Mouse (Mus musculus) liver (tissue): Measurements from ENCODE around the gene Bcl10.
"Not testable (repeated sequence)": the region's sequence is repeated elsewhere in the genome, so short reads cannot be mapped to it uniquely, and the experiment has no call there.

Experiments used
- DNase-seq: peaks from one replicate; pipeline ENCODE4 v3.0.0-alpha.2; 2020; ENCODE audit warnings: mixed read lengths

The Bcl10 gene

DNA sequence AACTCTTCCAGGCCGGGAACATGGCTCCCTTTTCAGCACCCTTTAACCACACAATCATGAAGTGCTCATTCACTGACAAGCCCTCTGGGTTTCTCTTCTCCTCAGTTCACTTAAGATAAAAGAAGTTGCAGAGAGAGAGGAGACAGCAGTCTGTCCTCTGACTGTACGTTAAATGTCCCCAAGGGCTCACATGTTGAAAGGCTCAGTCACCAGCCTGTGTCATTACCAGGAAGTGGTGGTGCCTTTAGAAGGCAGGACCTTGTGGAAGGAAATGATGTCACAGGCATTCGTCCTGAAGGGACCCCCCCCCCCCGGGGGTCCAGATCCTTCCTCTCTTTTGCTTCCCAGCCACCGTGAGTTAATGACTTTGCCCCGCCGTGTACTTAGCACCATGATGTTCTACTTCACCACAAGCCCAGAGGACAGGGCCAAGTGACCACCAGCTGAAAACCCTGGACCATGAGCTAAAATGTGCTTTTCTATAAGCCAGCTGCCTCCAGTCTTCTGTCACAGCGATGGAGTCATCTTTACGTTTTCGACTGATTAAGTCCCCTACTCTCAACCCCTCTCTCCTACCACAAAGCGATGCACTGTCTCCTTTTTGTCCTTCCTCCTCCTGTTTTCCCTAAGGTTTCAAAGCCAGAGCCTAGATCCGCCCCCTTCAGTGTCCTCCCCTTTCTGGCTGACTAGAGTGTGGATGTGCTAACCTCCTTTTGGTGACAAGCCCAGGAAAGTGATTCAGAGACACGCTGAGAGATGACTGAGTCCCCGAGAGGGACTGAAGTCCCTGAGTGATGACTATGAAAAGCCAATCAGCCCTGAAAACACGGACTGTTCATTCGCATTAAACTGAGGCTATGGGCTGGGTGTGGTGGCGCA is 28.9 kb downstream of the Bcl10 start:
- no peak for DNase-seq

DNA sequence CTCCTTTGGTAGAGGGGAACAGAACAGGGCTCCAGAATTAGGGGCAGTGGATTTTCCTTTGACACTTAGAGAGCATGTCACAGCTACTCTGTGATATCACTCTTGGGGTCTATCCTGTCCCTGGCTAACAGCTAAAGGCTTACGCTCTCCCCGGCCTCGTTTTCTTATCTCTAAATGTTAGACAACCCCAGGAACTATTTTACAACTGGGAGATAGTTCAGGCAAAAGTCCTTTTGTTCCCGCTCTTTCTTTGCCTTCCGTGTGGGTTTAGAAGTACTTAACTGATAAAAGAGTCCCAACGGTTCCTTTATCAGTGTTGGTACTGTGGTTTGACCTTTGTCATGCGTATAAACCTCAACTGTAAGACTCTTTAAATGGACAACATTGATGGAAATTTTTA is 30.3 kb downstream of the Bcl10 start:
- no peak for DNase-seq

DNA sequence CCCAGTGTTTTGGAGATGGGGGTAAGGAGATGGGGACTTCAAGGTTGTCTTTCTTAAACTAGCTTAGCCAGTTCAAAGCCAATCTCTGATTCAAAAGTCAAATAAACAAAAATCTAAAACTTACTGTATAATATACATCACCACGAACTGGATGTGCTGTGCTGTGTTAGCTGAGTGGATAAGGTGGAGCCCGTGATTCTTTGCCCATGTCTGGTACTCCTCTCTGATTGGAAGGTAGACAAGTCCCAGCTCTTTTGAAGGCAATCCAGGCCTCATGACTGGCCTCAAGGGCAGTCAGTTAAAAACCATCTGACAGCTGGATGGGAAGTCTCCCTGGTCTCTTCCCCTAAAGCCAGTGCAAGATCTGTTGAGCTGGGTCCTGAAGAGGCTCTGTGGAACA is 30.8 kb downstream of the Bcl10 start:
- DNase-seq = no peak

DNA sequence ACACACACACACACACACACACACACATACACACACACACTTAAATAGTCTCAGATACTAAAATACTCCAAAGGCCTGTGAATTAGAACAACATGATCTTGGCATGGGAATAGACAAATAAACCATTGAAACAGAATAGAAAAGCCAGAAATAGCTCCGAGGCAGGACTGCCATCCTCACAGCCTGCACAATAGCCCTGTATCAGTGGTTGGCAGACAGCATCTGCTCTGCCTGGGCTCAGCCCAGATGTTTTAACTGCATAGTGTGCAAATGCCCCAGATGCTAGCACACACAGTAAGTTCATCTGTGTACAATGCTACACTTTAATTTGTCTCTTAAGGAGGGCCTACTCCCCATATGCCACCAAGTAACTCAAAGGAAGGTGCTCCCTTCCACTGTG is 37.2 kb downstream of the Bcl10 start:
- no peak for DNase-seq

DNA sequence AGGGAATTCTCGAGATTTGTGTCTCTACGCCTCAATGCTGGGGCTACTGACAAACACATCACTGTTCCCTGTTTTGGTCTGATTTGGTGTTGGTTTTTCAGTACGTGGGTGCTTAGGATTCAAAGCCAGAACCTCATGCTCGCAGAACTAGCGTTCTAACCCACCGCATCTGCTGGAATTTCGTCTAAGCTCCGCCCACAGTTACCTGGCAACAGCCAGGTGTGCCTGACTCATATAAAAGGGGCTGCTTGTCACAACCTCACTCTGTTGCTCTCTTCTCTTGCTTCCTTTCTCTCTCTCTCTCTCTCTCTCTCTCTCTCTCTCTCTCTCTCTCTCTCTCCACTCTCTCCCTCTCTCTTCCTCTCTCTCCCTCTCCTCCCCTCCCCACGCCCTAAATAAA is 39.8 kb downstream of the Bcl10 start:
- no peak for DNase-seq

DNA sequence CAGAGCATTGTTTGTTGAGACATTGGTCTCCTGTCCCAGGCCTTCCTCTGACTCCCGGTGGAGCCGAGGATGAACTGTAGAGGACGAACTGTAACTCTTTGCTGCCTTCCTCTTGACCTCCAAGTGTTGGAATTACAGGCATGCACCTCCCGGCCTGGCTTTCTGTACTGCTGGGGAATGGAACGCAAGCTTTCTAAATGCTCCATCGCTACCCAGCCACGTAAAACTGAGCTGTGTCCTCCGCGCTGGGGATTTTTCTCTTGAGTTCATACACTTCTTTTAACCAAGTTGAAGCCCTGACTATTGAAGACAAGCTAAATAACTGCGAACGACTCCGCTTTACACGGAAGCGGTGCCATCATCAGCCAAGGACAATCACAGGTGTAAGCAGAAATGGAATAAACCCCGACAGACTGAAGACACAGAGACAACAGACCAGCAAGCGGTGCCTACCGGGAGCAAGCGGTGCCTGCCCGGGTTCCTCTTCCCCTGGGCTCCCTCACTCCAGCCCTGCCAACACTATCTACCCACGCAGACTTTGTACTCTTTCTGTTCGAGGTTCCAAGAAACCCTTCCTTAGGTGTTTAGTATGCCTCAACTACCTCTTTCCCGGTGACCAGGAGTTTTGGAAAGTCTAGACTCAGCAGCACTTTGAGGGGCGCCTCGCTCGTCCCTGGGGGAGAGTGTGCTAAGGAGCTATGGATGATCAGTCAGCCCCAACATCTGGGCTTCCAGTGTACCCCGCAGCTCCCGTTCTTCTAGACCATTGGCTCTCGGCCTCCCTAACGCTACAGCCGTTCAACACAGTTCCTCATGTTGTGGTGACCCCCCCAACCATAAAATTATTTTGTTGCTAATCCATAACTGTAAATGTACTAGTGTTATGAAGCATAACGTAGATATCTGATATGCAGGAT is 40.8 kb downstream of the Bcl10 start:
- DNase-seq = no peak

DNA sequence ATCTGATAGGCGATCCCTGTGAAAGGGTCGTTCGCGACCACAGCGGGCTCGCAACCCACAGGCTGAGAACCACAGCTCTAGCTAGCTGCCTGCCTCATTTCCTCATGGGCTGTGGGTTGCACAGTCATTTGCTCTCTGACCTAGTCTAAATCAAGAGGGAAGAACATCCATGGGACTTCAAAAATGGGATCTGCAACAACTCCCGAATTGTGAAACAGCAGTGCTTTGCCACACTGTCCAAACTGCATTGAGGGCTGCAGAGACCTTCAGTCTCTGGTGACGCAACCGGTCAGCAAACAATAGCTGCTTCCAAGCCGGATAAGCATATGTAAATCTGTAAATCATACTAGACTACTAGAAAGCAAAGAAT is 41.4 kb downstream of the Bcl10 start:
- peak; percentile 39 for DNase-seq

DNA sequence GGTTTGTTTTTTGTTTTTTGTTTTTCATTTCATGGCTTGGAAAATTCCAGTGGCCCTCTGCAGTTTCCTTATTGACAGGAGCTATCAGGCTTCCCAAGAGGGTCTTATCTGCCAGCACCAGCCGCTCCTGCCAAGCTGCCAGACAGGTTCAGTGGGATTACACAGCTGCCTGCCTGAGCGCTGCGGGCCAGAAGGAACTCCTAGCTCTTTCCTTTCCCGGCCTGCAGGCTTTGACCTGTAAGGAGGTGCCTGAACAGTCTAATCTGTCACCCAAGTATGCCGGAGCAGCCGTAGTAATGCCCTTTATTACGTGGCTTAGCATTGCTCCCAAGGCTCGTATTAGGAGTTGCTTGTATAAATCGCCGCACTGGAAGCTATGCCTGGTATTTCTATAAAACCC is 41.9 kb downstream of the Bcl10 start:
- DNase-seq = peak; percentile 61

DNA sequence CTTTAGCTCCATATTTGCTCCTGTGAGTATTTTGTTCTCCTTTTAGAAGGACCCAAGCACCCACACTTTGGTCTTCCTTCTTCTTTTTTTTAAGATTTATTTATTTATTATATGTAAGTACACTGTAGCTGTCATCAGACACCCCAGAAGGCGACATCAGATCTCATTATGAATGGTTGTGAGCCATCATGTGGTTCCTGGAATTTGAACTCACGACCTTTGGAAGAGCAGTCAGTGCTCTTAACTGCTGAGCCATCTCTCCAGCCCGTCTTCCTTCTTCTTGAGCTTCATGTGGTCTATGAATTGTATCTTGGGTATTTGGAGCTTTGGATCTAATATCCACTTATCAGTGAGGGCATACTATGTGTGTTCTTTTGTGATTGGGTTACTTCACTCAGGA is 43.0 kb downstream of the Bcl10 start:
- DNase-seq = not testable (repeated sequence)

DNA sequence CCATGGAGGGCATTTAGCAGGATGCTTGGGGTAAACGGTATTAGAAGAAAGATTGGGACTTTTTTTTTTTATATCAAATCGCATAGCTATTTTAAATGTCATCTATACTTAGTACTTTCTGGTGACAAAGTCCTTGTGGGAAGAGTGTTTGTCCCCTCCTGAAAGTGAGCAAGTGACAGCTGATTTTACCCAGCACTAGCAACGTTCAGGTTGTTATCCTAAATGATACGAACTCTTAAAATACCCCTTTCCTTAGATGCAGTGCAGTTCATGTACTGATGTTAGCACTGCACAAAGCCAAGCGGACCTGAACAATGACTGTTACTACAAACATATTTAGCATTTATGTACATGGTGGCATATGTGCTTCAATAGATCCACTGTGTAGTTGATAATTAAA is 44.2 kb downstream of the Bcl10 start:
- DNase-seq = no peak

DNA sequence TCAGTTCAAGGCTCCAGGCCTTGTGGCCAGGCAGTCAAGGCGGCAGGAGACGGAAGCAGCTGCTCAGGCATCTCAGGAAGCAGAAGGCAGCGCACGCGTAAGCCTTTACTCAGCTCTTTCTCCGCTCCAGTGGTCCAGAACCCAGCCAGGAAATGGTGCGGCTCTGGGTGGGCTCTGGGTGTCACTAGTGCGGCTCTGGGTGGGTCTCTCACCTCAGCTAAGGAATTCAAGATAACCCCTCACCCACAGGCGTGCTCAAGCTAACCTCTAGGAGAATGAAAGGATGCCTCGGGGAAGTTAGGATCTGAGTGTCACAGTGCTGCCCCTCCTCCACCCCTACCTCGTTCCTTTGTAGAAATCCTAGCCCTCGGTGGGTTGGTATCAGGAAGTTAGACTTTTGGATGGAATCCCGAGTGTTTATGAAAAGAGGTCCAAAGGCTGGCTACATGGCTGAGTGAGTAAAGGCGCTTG is 46.5 kb downstream of the Bcl10 start:
- DNase-seq = no peak

DNA sequence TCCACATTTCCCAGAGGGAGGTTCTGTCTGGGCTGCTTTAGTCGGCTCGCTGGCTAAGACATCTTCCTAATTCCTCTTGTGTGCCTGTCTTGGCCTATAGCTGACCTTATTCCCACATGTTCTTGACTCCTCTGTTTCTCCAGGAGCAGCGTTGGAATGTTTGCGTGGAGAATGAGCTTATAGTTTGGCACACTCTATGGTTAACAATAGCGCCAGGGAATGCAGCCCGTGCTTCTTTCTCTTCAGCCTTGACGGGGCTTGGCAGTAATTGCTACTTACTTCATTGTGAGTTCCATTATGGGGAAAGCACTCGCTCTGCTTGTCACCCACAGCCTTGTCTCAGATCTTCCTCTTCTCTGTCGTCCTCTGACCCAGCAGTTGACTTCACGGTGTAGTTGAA is 48.9 kb downstream of the Bcl10 start:
- no peak for DNase-seq

DNA sequence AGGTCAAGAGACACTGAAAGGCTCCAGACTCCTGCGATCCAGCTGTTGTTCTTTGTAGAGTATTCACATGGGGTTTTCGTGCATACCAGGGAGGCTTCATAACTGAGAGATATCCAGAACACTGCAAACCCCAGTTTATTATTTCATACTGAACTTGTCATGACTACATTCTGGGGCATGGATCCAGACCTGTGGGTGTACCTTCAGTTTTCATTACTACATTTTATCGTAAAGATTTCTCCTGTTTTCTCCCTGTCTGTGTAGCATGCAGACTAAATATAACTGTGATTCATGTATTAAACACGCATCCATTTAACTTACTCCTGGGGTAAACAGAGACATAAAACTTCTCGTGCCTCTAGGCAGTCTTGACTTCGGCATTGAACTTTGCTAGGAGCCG is 52.4 kb downstream of the Bcl10 start:
- no peak for DNase-seq
